Mouse (Mus musculus): ENCODE results near the gene 5730409E04Rik. TPM values are rescaled to one million over a fixed set of nuclear protein-coding genes. Genes with fewer than 3 reads are reported as not detected.

The 5730409E04Rik gene
- polyA plus RNA-seq, 1 experiment from 2014 or later, result 0.94 TPM

- 86% methylated on average over 2 of the region's 2 CpGs for WGBS
- Histone ChIP-seq H3K4me1 (peaks cover 30% of the 10 kb centered on the region), H3K36me3 (replicated peaks) (no peaks in the 10 kb centered on the region), H3K27me3 (ENCODE audit: poor library complexity, severe bottlenecking) (peaks cover 93% of the 10 kb centered on the region), H3K9me3 (no peaks in the 10 kb centered on the region), H3K4me3 (no peak overlapping the region), H3K27ac (no peak overlapping the region)
- no peak for DNase-seq (ENCODE audit: extremely low spot score, low spot score)
These were observed 5.5 kb upstream of the 5730409E04Rik start for GRCm38 (mm10) chr4:126604141-126604540.

GRCm38 (mm10) chr4:126605751-126606150, 3.9 kb upstream of the 5730409E04Rik start:
- no peaks in the 10 kb centered on the region for H3K36me3 ChIP-seq (replicated peaks)
- H3K27me3 ChIP-seq (ENCODE audit: poor library complexity, severe bottlenecking), result peaks cover 91% of the 10 kb centered on the region
- no peak overlapping the region for H3K27ac ChIP-seq
- no peak overlapping the region for H3K4me3 ChIP-seq
- 83% methylated on average over 4 of the region's 4 CpGs for WGBS
- H3K4me1 ChIP-seq, result peaks cover 31% of the 10 kb centered on the region
- H3K9me3 ChIP-seq, result no peaks in the 10 kb centered on the region
- DNase-seq (ENCODE audit: extremely low spot score, low spot score), result no peak

- no peak for DNase-seq (ENCODE audit: extremely low spot score, low spot score)
- Histone ChIP-seq H3K27ac (no peak overlapping the region), H3K4me3 (no peak overlapping the region), H3K4me1 (peaks cover 20% of the 10 kb centered on the region), H3K36me3 (replicated peaks) (0 out of 2 replicates have a peak, but pooled peaks cover 7% of the 10 kb centered on the region), H3K9me3 (no peaks in the 10 kb centered on the region), H3K27me3 (ENCODE audit: poor library complexity, severe bottlenecking) (peaks cover 80% of the 10 kb centered on the region)
- WGBS, result 93% methylated on average over 17 of the region's 17 CpGs
These were observed 2.4 kb downstream of the 5730409E04Rik start for GRCm38 (mm10) chr4:126611991-126612390.

GRCm38 (mm10) chr4:126616312-126616711, 6.7 kb downstream of the 5730409E04Rik start:
- no peak overlapping the region for H3K4me3 ChIP-seq
- H3K9me3 ChIP-seq, result no peaks in the 10 kb centered on the region
- DNase-seq (ENCODE audit: extremely low spot score, low spot score), result no peak
- peaks cover 85% of the 10 kb centered on the region for H3K27me3 ChIP-seq (ENCODE audit: poor library complexity, severe bottlenecking)
- whole genome bisulfite sequencing, result 88% methylated on average over 4 of the region's 4 CpGs
- no peak overlapping the region for H3K27ac ChIP-seq
- H3K36me3 ChIP-seq (replicated peaks), result 0 out of 2 replicates have a peak, but pooled peaks cover 7% of the 10 kb centered on the region
- peaks cover 28% of the 10 kb centered on the region for H3K4me1 ChIP-seq

- Histone ChIP-seq H3K4me1 (peaks cover 18% of the 10 kb centered on the region), H3K27me3 (ENCODE audit: poor library complexity, severe bottlenecking) (peaks cover 86% of the 10 kb centered on the region), H3K4me3 (peak overlapping the region; percentile 44), H3K9me3 (no peaks in the 10 kb centered on the region), H3K27ac (peak overlapping the region; percentile 87), H3K36me3 (replicated peaks) (no peaks in the 10 kb centered on the region)
- peak; percentile 62 for DNase-seq (ENCODE audit: extremely low spot score, low spot score)
- WGBS, result under 1% methylated on average over 33 of the region's 33 CpGs
These were observed 10.2 kb downstream of the 5730409E04Rik start for GRCm38 (mm10) chr4:126619691-126620330.

- peak overlapping the region; percentile 44 for H3K4me3 ChIP-seq
- 25% methylated on average over 13 of the region's 13 CpGs for WGBS
- no peaks in the 10 kb centered on the region for H3K9me3 ChIP-seq
- H3K27ac ChIP-seq, result peak overlapping the region; percentile 87
- H3K27me3 ChIP-seq (ENCODE audit: poor library complexity, severe bottlenecking), result peaks cover 92% of the 10 kb centered on the region
- H3K4me1 ChIP-seq, result peaks cover 18% of the 10 kb centered on the region
- peak; percentile 29 for DNase-seq (ENCODE audit: extremely low spot score, low spot score)
- H3K36me3 ChIP-seq (replicated peaks), result no peaks in the 10 kb centered on the region
These were observed 10.8 kb downstream of the 5730409E04Rik start for GRCm38 (mm10) chr4:126620349-126620874.

- H3K36me3 ChIP-seq (replicated peaks), result no peaks in the 10 kb centered on the region
- peak overlapping the region; percentile 80 for H3K27ac ChIP-seq
- 1% methylated on average over 23 of the region's 23 CpGs for WGBS
- peaks cover 76% of the 10 kb centered on the region for H3K27me3 ChIP-seq (ENCODE audit: poor library complexity, severe bottlenecking)
- DNase-seq (ENCODE audit: extremely low spot score, low spot score), result peak; percentile 52
- H3K9me3 ChIP-seq, result no peaks in the 10 kb centered on the region
- peak overlapping the region; percentile 41 for H3K4me3 ChIP-seq
- H3K4me1 ChIP-seq, result peaks cover 24% of the 10 kb centered on the region
These were observed 17.5 kb downstream of the 5730409E04Rik start for GRCm38 (mm10) chr4:126627021-126627681.

GRCm38 (mm10) chr4:126631922-126632321, 22.3 kb downstream of the 5730409E04Rik start:
- H3K4me3 ChIP-seq, result no peak overlapping the region
- H3K27ac ChIP-seq, result no peak overlapping the region
- WGBS, result 49% methylated on average over 2 of the region's 2 CpGs
- H3K36me3 ChIP-seq (replicated peaks), result no peaks in the 10 kb centered on the region
- DNase-seq (ENCODE audit: extremely low spot score, low spot score), result no peak
- H3K4me1 ChIP-seq, result peaks cover 19% of the 10 kb centered on the region
- peaks cover 61% of the 10 kb centered on the region for H3K27me3 ChIP-seq (ENCODE audit: poor library complexity, severe bottlenecking)
- no peaks in the 10 kb centered on the region for H3K9me3 ChIP-seq

GRCm38 (mm10) chr4:126632668-126633067, 23.1 kb downstream of the 5730409E04Rik start:
- Histone ChIP-seq H3K4me3 (no peak overlapping the region), H3K36me3 (replicated peaks) (no peaks in the 10 kb centered on the region), H3K9me3 (no peaks in the 10 kb centered on the region), H3K27ac (no peak overlapping the region), H3K4me1 (peaks cover 11% of the 10 kb centered on the region), H3K27me3 (ENCODE audit: poor library complexity, severe bottlenecking) (peaks cover 59% of the 10 kb centered on the region)
- DNase-seq (ENCODE audit: extremely low spot score, low spot score), result no peak
- WGBS, result 68% methylated on average over 3 of the region's 3 CpGs

GRCm38 (mm10) chr4:126636330-126636729, 26.7 kb downstream of the 5730409E04Rik start:
- no peaks in the 10 kb centered on the region for H3K36me3 ChIP-seq (replicated peaks)
- H3K4me1 ChIP-seq, result peaks cover 16% of the 10 kb centered on the region; the same call in 1 of the 2 replicates
- no peak overlapping the region for H3K27ac ChIP-seq
- no peak overlapping the region for H3K4me3 ChIP-seq
- 31% methylated on average over 11 of the region's 11 CpGs for WGBS
- H3K9me3 ChIP-seq, result no peaks in the 10 kb centered on the region
- peaks cover 53% of the 10 kb centered on the region for H3K27me3 ChIP-seq (ENCODE audit: poor library complexity, severe bottlenecking)
- no peak for DNase-seq (ENCODE audit: extremely low spot score, low spot score)

- no peak overlapping the region for H3K27ac ChIP-seq
- 83% methylated on average over 4 of the region's 4 CpGs for WGBS
- H3K27me3 ChIP-seq (ENCODE audit: poor library complexity, severe bottlenecking), result peaks cover 60% of the 10 kb centered on the region
- H3K4me3 ChIP-seq, result no peak overlapping the region
- H3K36me3 ChIP-seq (replicated peaks), result no peaks in the 10 kb centered on the region
- H3K4me1 ChIP-seq, result peaks cover 20% of the 10 kb centered on the region
- no peak for DNase-seq (ENCODE audit: extremely low spot score, low spot score)
- H3K9me3 ChIP-seq, result no peaks in the 10 kb centered on the region
These were observed 27.8 kb downstream of the 5730409E04Rik start for GRCm38 (mm10) chr4:126637446-126637845.

GRCm38 (mm10) chr4:126639339-126639738, 29.7 kb downstream of the 5730409E04Rik start:
- 69% methylated on average over 7 of the region's 7 CpGs for WGBS
- H3K27ac ChIP-seq, result no peak overlapping the region
- peaks cover 22% of the 10 kb centered on the region for H3K4me1 ChIP-seq
- peaks cover 61% of the 10 kb centered on the region for H3K27me3 ChIP-seq (ENCODE audit: poor library complexity, severe bottlenecking)
- H3K36me3 ChIP-seq (replicated peaks), result no peaks in the 10 kb centered on the region
- no peak for DNase-seq (ENCODE audit: extremely low spot score, low spot score)
- H3K9me3 ChIP-seq, result no peaks in the 10 kb centered on the region
- no peak overlapping the region for H3K4me3 ChIP-seq

- Histone ChIP-seq H3K4me1 (peaks cover 20% of the 10 kb centered on the region), H3K27ac (no peak overlapping the region), H3K36me3 (replicated peaks) (no peaks in the 10 kb centered on the region), H3K27me3 (ENCODE audit: poor library complexity, severe bottlenecking) (peaks cover 46% of the 10 kb centered on the region), H3K9me3 (no peaks in the 10 kb centered on the region), H3K4me3 (no peak overlapping the region)
- WGBS, result 42% methylated on average over 9 of the region's 9 CpGs
- no peak for DNase-seq (ENCODE audit: extremely low spot score, low spot score)
These were observed 32.3 kb downstream of the 5730409E04Rik start for GRCm38 (mm10) chr4:126641901-126642300.

Data from forebrain, embryonic 10.5 days (tissue).